Mouse (Mus musculus) heart, embryonic 10.5 days (tissue): ENCODE data around the gene Akr1b8. TPM values are rescaled to one million over a fixed set of nuclear protein-coding genes. Genes with fewer than 3 reads are reported as not detected.
"Not testable (repeated sequence)": the region's sequence is repeated elsewhere in the genome, so short reads cannot be mapped to it uniquely, and the experiment has no call there.

Source experiments
- DNase-seq: peaks from one replicate; pipeline ENCODE4 v3.0.0-alpha.2; 2017; ENCODE audit warnings: low spot score
- H3K27ac ChIP-seq: fragments of 300-500 bp; sonication (generic); 2 replicates; pipeline ENCODE4 v1.5.1; 2016; ENCODE audit warnings: mild to moderate bottlenecking
- H3K27me3 ChIP-seq: fragments of 300-500 bp; sonication (generic); 2 replicates; pipeline ENCODE4 v1.6.1; 2016; ENCODE audit warnings: mild to moderate bottlenecking; ENCODE audit not compliant: poor library complexity, insufficient read depth, severe bottlenecking
- H3K36me3 ChIP-seq: fragments of 300-500 bp; sonication (generic); 2 replicates; pipeline ENCODE4 v1.6.1; 2016; ENCODE audit warnings: mild to moderate bottlenecking, moderate library complexity
- H3K4me1 ChIP-seq: fragments of 300-500 bp; sonication (generic); 2 replicates; pipeline ENCODE4 v1.6.1; 2016; ENCODE audit warnings: mild to moderate bottlenecking
- H3K4me3 ChIP-seq: fragments of 300-500 bp; sonication (generic); 2 replicates; pipeline ENCODE4 v1.5.1; 2016; ENCODE audit warnings: mild to moderate bottlenecking, moderate library complexity
- H3K9me3 ChIP-seq: fragments of 300-500 bp; sonication (generic); 2 replicates; pipeline ENCODE4 v1.6.1; 2016; ENCODE audit warnings: mild to moderate bottlenecking, moderate library complexity
- WGBS: fragments of 180-500 bp; shearing (Covaris S2); methylation state at CpG from one replicate; pipeline ENCODE4 v1.1.7; 2016; 5-methylcytosine and 5-hydroxymethylcytosine counted together
- polyA plus RNA-seq: library from polyadenylated mRNA; unstranded; fragments of >200 nt; fragmentation: Nextera tagmentation; extraction: Ambion mirVana; gene quantifications from 2 replicates; pipeline ENCODE4 v1.2.1, GENCODE M21; 2016

The Akr1b8 gene
- polyA plus RNA-seq, 1 experiment from 2014 or later, result 21.1 TPM

- not testable (repeated sequence) for H3K36me3 ChIP-seq, H3K9me3 ChIP-seq, H3K4me3 ChIP-seq, H3K4me1 ChIP-seq, H3K27me3 ChIP-seq, H3K27ac ChIP-seq
- 79% methylated on average over 12 of the region's 12 CpGs for WGBS
- DNase-seq, result peak; percentile 39
Measured at GRCm38 (mm10) chr6:34331804-34332203, 22.1 kb upstream of the Akr1b8 start.

DNA sequence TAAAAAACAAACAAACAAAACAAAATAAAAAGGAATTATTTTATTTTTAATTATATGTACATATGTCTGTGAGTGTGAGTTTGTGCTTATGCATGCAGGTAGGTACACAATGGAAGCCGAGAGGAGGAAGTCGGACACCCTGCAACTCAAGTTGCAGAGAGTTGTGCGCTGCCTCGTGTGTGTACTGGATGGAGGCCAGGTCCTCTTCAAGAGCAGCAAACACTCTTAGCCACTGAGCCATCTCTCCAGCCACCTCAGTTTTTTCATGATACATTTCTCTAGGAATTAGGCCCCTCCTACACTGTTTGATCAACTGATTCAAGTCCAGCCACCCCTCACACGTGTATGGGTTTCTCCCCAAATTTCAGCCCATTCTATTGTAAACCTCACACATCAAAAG lies 19.2 kb upstream of the Akr1b8 start:
- H3K36me3 ChIP-seq, result no peaks in the 10 kb centered on the region
- H3K9me3 ChIP-seq, result no peaks in the 10 kb centered on the region
- DNase-seq, result peak; percentile 52
- H3K27ac ChIP-seq, result no peak overlapping the region
- 90% methylated on average over 5 of the region's 5 CpGs for WGBS
- no peaks in the 10 kb centered on the region for H3K4me1 ChIP-seq
- no peak overlapping the region for H3K4me3 ChIP-seq
- H3K27me3 ChIP-seq, result no peaks in the 10 kb centered on the region

DNA sequence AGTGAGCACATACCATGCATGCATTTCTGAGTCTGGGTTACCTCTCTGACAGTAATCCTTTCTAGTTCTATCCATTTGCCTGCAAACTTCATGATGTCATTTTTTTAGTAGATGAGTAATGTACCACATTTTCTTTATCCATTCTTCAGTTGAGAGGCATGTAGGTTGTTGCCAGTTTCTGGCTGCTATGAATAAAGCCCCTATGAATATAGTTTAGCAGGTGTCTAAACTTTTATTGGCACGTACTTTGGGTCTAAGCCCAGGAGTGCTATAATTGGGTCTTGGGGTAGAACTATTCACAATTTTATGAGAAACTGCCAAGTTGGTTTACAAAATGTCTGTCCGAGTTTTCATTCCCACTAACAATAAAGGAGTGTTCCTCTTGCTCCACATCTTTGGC lies 16.1 kb upstream of the Akr1b8 start:
- Histone ChIP-seq H3K9me3 (no peaks in the 10 kb centered on the region), H3K36me3 (no peaks in the 10 kb centered on the region), H3K4me3 (no peak overlapping the region), H3K27me3 (no peaks in the 10 kb centered on the region), H3K4me1 (peaks cover 4% of the 10 kb centered on the region; the same call in 1 of the 2 replicates), H3K27ac (no peak overlapping the region)
- no peak for DNase-seq
- WGBS, result 89% methylated on average over 2 of the region's 2 CpGs

GRCm38 (mm10) chr6:34341991-34342390 lies 11.9 kb upstream of the Akr1b8 start:
- no peak overlapping the region for H3K27ac ChIP-seq
- H3K9me3 ChIP-seq, result no peaks in the 10 kb centered on the region
- no peaks in the 10 kb centered on the region for H3K36me3 ChIP-seq
- peak; percentile 66 for DNase-seq
- H3K27me3 ChIP-seq, result no peaks in the 10 kb centered on the region
- H3K4me3 ChIP-seq, result no peak overlapping the region
- 75% methylated on average over 4 of the region's 4 CpGs for WGBS
- peaks cover 25% of the 10 kb centered on the region for H3K4me1 ChIP-seq

GRCm38 (mm10) chr6:34342476-34342875 lies 11.4 kb upstream of the Akr1b8 start:
- Histone ChIP-seq H3K27ac (no peak overlapping the region), H3K27me3 (no peaks in the 10 kb centered on the region), H3K4me1 (peaks cover 25% of the 10 kb centered on the region), H3K4me3 (no peak overlapping the region), H3K36me3 (no peaks in the 10 kb centered on the region), H3K9me3 (no peaks in the 10 kb centered on the region)
- DNase-seq, result peak; percentile 51
- WGBS, result 81% methylated on average over 2 of the region's 2 CpGs

DNA sequence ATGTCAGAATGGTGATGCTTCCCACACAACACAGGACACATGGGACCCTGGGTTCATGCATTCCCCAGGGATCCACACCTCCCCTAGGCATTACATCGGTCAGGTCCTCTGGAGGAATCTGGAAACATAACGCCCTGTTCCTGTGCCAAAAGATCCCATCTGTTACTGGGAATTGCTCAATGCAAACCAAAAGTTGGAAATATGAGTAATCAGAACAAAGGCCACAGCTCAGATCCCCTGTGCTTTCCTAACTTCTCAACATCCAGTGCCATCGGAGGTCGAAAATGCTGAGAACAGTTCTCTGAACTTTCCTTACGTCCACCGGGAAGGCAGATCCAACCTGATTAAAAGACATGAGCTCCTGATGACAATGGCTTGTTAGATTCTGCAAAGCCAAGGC lies 10.5 kb upstream of the Akr1b8 start:
- no peaks in the 10 kb centered on the region for H3K9me3 ChIP-seq
- peaks cover 25% of the 10 kb centered on the region for H3K4me1 ChIP-seq
- no peaks in the 10 kb centered on the region for H3K36me3 ChIP-seq
- peak; percentile 28 for DNase-seq
- H3K27ac ChIP-seq, result no peak overlapping the region
- 83% methylated on average over 6 of the region's 6 CpGs for WGBS
- no peak overlapping the region for H3K4me3 ChIP-seq
- no peaks in the 10 kb centered on the region for H3K27me3 ChIP-seq

- Histone ChIP-seq H3K4me3 (no peak overlapping the region), H3K27ac (no peak overlapping the region), H3K9me3 (no peaks in the 10 kb centered on the region), H3K4me1 (peaks cover 25% of the 10 kb centered on the region), H3K36me3 (no peaks in the 10 kb centered on the region), H3K27me3 (no peaks in the 10 kb centered on the region)
- DNase-seq, result peak; percentile 1
- 51% methylated on average over 10 of the region's 10 CpGs for WGBS
Measured at GRCm38 (mm10) chr6:34344135-34344850, 9.6 kb upstream of the Akr1b8 start.

DNA sequence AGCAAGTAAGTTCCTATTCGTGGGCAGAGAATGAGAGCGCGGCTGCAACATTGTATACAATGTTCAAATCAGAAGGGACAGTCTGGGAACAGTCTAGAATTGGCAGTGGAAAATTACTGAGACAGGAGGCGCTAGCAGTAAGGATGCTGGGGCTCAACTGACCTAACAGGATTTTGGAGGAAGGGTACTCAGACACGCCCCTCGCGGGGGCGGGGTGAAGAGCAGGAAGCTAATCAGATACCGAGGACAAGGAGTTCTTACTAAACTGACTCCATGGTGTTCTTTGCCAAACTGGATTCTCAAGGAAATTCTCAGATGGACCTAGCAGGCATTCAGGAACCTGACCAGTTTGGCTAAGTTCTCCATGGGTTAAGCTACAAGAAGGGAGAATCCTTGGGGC lies 9.0 kb upstream of the Akr1b8 start:
- DNase-seq, result no peak
- 17% methylated on average over 9 of the region's 9 CpGs for WGBS

GRCm38 (mm10) chr6:34346096-34346898 lies 7.6 kb upstream of the Akr1b8 start:
- no peaks in the 10 kb centered on the region for H3K9me3 ChIP-seq
- no peaks in the 10 kb centered on the region for H3K36me3 ChIP-seq
- WGBS, result 43% methylated on average over 14 of the region's 14 CpGs
- DNase-seq, result peak; percentile 87
- H3K4me1 ChIP-seq, result peaks cover 25% of the 10 kb centered on the region
- peak overlapping the region; percentile 30; the same call in 1 of the 2 replicates for H3K27ac ChIP-seq
- peak overlapping the region; percentile 27 for H3K4me3 ChIP-seq
- H3K27me3 ChIP-seq, result no peaks in the 10 kb centered on the region

More for the DNA sequence above, 9.0 kb upstream of the Akr1b8 start:
- H3K36me3 ChIP-seq, result no peaks in the 10 kb centered on the region
- H3K4me1 ChIP-seq, result peaks cover 25% of the 10 kb centered on the region
- H3K9me3 ChIP-seq, result no peaks in the 10 kb centered on the region
- no peak overlapping the region for H3K27ac ChIP-seq
- H3K27me3 ChIP-seq, result no peaks in the 10 kb centered on the region
- no peak overlapping the region for H3K4me3 ChIP-seq

- Histone ChIP-seq H3K27ac (no peak overlapping the region), H3K9me3 (no peaks in the 10 kb centered on the region), H3K4me3 (no peak overlapping the region), H3K4me1 (peaks cover 37% of the 10 kb centered on the region), H3K36me3 (no peaks in the 10 kb centered on the region), H3K27me3 (no peaks in the 10 kb centered on the region)
- WGBS, result 77% methylated on average over 12 of the region's 12 CpGs
- DNase-seq, result no peak
Measured at GRCm38 (mm10) chr6:34350037-34350699, 3.8 kb upstream of the Akr1b8 start.

GRCm38 (mm10) chr6:34351481-34351880 lies 2.4 kb upstream of the Akr1b8 start:
- H3K36me3 ChIP-seq, DNase-seq, H3K4me3 ChIP-seq, H3K27ac ChIP-seq, H3K27me3 ChIP-seq, H3K9me3 ChIP-seq: not testable (repeated sequence)
- 25% methylated on average over 10 of the region's 10 CpGs for WGBS
- peaks cover 35% of the 10 kb centered on the region for H3K4me1 ChIP-seq

- H3K9me3 ChIP-seq, result no peaks in the 10 kb centered on the region
- no peak overlapping the region for H3K27ac ChIP-seq
- WGBS, result 88% methylated on average over 3 of the region's 3 CpGs
- H3K4me1 ChIP-seq, result peaks cover 35% of the 10 kb centered on the region
- H3K4me3 ChIP-seq, result no peak overlapping the region
- H3K27me3 ChIP-seq, result no peaks in the 10 kb centered on the region
- peak; percentile 61 for DNase-seq
- no peaks in the 10 kb centered on the region for H3K36me3 ChIP-seq
Measured at GRCm38 (mm10) chr6:34352401-34352800, 1.5 kb upstream of the Akr1b8 start.
